Comparison of ENCODE assay signal across 16 mouse cellular contexts in the genomic region with DNA sequence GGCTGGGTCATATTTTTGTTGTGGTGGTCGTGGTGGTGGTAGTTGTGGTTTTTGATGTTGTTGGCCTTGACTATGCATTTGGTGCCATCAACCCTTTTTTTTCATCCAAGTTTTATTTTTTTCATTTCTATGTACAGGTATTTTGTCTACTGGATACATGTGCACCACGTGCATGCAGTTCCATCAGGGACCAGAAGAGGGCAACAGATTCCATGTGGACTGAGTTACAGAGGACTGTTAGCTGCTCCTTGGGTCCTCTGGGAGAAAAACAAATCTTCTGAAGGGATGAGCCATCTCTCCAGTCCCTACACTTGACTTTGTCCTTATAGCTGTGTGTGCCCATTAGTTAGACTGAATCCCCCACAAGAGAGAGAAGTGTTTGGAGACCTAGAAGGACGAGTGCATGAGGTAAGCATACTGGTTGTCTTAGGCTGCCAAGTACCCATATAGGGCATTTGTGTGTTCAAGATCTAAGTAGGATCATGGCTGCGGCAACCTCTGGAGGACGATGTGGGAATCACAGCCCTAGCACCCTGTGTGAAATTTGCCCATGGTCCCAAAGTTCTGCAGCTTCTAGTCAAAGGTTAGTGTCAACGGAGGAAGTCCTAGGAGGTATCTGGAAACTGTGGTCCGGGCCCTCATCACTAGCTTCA.
DNase-seq lines count a peak whose midpoint lies in the region; ATAC-seq lines count a peak whose summit lies in the region.
"Had no signal": no experiment of that assay in that cellular context is flagged by ENCODE, and none has a peak within 500 bp of the region (broad histone marks: within the 10 kb centered on the region; RNA-seq: fewer than 3 reads in every experiment).

No protein-coding gene starts in this region.

- intact Hi-C loops in left cerebral cortex, postnatal 4 days (cut with DNase I) = no loop called here

- 91% methylated on average over 7 of the region's 7 CpGs for WGBS in limb, embryonic 10.5 days

- H3K27me3 ChIP-seq in splenic B cell, adult 2 months (ENCODE audit: control insufficient read depth, insufficient read depth, low read length, poor library complexity, severe bottlenecking) = no peaks in the 10 kb centered on the region
- H3K27me3 ChIP-seq in limb, embryonic 10.5 days (ENCODE audit: low read depth, poor library complexity, severe bottlenecking) = no peaks in the 10 kb centered on the region
- H3K27me3 ChIP-seq: neural tube, embryonic 13.5 days had no signal

- DNase-seq in cerebellum, postnatal 10 days = peak; percentile 15 to 19
- DNase-seq in left cerebral cortex, postnatal 4 days = peak; percentile 6
- no peak for DNase-seq in left cerebral cortex, adult 18-20 months (ENCODE audit: low spot score in 2 of 2)
- peak; percentile 4 for DNase-seq in thymus, postnatal 25 days
- DNase-seq in thymus, postnatal 0 days (ENCODE audit: low spot score) = no peak
- peak; percentile 6 for DNase-seq in splenic B cell, adult 2 months (ENCODE audit: low read depth, low spot score)
- no peak for DNase-seq in limb, embryonic 10.5 days (ENCODE audit: low spot score)
- DNase-seq: cerebellum, adult 8-10 months; embryo, embryonic 11 days; heart, adult 18-20 months; heart, postnatal 10 days had no signal

- no peak overlapping the region for H3K27ac ChIP-seq in limb, embryonic 10.5 days
- H3K27ac ChIP-seq: neural tube, embryonic 13.5 days had no signal

- no peak overlapping the region for H3K4me3 ChIP-seq in limb, embryonic 10.5 days
- H3K4me3 ChIP-seq: erythroblast, embryonic 14.5 days; neural tube, embryonic 13.5 days had no signal

- ATAC-seq in cerebellum, adult (ENCODE audit: insufficient number of reproducible peaks, low FRiP score, low TSS enrichment) = no peak
- ATAC-seq: intestine, embryonic 16.5 days; midbrain, embryonic 16.5 days had no signal

- H3K9me3 ChIP-seq in limb, embryonic 10.5 days (replicated peaks) = peaks cover 3% of the 10 kb centered on the region; the same call in 1 of the 2 replicates

- no peaks in the 10 kb centered on the region for H3K36me3 ChIP-seq in splenic B cell, adult 2 months (ENCODE audit: control insufficient read depth, insufficient read depth, low read length, poor library complexity, severe bottlenecking)
- peaks cover 3% of the 10 kb centered on the region; the same call in 1 of the 2 replicates for H3K36me3 ChIP-seq in limb, embryonic 10.5 days

- H3K4me1 ChIP-seq in limb, embryonic 10.5 days = no peaks in the 10 kb centered on the region

Comparison
In these comparisons a context has a peak if more than half of its experiments do, and no peak if none do; other contexts are left out.
1. DNase-seq: peak in cerebellum, postnatal 10 days (2 of 2), left cerebral cortex, postnatal 4 days (single experiment), thymus, postnatal 25 days (single experiment) and splenic B cell, adult 2 months (single experiment); none in left cerebral cortex, adult 18-20 months (0 of 2), thymus, postnatal 0 days (single experiment) and limb, embryonic 10.5 days (single experiment).